Mouse (Mus musculus) skeletal muscle tissue, adult 2 months (tissue): ENCODE results near the gene Setx.

Source experiments
- DNase-seq: peaks from one replicate; pipeline ENCODE4 v3.0.0-alpha.2; 2012; ENCODE audit warnings: low read depth, low spot score

The Setx gene

GRCm38 (mm10) chr2:29217042-29217441 is 93.1 kb downstream of the Setx start:
- DNase-seq, result no peak

GRCm38 (mm10) chr2:29217897-29218296 is 93.9 kb downstream of the Setx start:
- DNase-seq, result peak; percentile 92

GRCm38 (mm10) chr2:29218831-29219230 is 94.8 kb downstream of the Setx start:
- no peak for DNase-seq

GRCm38 (mm10) chr2:29222302-29222701 is 98.3 kb downstream of the Setx start:
- DNase-seq, result peak; percentile 63

- no peak for DNase-seq
Measured at GRCm38 (mm10) chr2:29223591-29224262, 99.7 kb downstream of the Setx start.

- no peak for DNase-seq
Measured at GRCm38 (mm10) chr2:29226671-29227070, 102.7 kb downstream of the Setx start.

- no peak for DNase-seq
Measured at GRCm38 (mm10) chr2:29230191-29230835, 106.3 kb downstream of the Setx start.
